Mouse (Mus musculus) kidney, adult 11 months (tissue): ENCODE measurements around the gene Pin4.
A peak's percentile ranks its signal among the peaks of the same experiment; 100 is the strongest.

Experiments
- DNase-seq: peaks from one replicate; pipeline ENCODE4 v3.0.0; 2022

The Pin4 gene

DNA sequence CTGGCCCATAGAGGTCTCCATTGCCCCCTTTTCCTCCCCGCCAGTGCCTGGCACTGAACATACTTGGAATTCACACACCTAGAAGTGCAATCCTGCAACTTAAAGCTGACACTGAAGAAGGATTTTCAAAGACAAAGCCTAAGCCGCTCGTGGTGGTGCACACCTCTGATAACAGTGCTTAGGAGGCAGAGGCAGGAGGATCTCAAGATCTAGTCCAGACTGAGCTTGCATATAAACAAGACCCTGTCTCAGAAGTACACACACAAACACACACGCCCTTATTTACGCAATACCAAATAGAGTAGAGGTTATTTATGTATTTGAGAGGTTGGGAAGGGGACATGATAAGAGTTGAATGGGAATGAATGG is 38.2 kb downstream of the Pin4 start:
- no peak for DNase-seq

- peak; percentile 27 for DNase-seq
These were observed 40.5 kb downstream of the Pin4 start for GRCm38 (mm10) chrX:102159778-102160177.

DNA sequence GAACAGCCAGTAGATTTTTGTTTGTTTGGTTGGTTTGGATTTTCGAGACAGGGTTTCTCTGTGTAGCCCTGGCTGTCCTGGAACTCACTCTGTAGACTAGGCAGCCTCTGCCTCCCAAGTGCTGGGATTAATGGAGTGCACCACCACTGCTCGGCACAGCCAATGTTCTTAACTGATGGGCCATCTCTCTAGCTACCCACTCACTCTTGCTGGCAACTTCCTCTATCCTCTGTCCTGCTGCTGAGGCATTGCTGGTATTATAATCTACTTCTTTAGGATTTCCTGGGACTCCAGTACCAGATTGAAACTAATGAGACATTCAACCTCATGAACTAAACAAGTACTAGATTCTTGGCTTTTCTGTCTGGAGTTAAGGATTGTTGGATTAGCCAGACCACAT is 41.3 kb downstream of the Pin4 start:
- no peak for DNase-seq

DNA sequence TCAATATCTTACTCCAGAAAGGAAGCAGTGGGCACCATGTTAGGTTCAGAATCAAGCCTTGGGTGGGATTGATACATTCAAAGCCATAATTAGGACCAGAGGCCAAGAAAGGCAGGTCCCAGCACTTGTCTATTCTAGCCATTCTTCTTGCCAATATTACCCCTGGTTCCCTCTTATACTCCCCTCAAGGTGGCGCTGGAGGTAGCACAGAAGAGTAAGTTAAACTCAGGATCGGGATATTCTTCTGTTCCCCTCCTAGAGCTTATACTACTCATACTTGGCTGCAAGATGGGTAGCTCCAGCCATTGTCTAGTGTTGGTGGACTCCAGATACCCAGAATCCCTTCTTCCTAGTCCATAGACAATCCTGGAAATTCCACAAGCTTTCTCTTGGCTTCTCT is 43.8 kb downstream of the Pin4 start:
- no peak for DNase-seq

GRCm38 (mm10) chrX:102163529-102163928 is 44.3 kb downstream of the Pin4 start:
- DNase-seq: no peak

GRCm38 (mm10) chrX:102166521-102166920 is 47.3 kb downstream of the Pin4 start:
- no peak for DNase-seq

DNA sequence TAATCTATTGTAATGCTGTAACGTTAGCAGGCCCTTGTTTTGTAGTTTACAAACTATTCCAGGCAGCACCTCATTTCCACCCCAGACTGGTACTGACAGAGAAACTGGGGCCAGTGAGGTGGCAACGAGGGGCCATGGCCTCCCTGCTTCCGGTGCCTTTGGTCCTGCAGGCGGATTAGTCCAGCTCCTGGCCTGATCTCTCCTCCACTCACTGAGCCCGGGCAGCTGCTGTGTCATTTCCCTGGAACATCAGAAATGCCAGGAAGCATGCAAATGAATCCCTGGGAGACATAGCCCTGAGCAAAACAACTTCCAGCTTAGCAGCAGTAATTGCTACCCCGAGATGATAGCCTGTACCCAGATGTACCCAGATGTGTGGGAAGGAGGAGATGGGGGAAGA is 47.7 kb downstream of the Pin4 start:
- no peak for DNase-seq

DNA sequence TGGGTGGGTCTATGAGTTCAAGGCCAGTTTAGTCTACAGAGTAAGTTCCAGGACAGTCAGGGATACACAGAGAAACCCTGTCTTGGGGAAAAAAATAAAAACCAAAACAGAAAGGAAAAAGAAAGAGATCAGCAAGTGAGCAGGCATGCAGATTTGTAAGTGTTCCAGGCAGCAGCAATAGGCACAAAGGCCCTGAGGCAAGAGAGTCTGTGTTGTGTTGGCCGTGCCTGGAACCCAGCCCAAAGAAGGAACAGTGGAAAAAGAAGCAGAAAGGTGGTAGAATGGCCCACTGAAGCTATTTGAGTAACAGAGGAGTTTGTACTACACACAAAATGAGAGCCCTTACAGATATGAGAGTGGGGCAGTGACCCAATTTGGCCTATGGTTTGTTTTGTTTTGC is 50.5 kb downstream of the Pin4 start:
- DNase-seq: no peak

DNA sequence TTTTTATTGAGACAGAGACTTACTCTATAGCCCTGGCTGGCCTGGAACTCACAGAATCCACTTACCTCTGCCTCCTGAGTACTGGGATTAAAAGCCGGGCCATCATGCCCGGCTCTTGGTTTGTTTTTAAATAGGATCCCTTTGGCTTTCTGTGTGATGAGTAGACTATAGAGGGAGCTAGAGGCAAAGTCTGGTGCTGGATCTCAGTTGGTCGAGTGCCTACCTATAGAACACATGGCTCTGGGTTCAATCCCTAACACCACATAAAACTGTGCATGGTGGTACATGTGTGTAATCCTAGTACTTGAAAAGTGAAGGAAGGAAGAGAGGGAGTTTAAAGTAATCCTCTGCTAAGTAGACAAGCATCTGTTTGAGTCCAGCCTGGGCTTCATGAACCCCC is 50.9 kb downstream of the Pin4 start:
- no peak for DNase-seq

- DNase-seq: no peak
These were observed 51.7 kb downstream of the Pin4 start for GRCm38 (mm10) chrX:102170900-102171299.

DNA sequence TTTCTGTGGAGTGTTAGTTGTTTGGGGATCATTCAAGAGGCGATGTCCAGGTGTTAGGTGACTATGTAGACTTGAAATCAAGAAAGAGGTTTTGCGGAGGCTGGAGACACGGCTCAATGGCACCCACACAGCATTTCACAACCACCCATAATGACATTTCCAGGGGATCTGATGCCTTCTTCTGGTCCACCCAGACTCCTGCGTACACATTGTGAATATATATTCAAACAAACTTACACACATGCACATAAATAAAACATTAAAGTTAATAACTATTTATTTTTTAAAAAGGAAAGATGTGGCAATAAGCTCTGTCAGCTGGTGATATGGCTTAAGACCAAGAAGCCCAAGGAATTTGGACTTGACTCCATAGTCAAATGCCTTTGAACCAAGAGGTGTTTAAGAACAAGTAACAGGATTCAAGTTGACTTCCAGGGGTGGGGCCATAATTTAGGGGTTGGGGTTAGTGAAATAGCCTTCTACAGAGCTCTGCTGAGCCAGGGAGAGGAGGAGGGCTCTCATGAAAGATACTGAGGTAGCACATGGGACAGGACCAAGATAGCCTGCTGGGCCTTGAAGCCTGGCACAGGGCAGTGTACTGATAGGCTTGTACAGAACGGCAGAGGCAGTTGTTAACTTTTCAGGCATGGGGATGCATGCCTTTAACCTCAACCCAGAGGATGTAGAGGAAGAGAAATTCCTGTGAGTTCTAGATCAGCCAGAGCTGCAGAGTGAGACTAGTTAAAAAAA is 56.5 kb downstream of the Pin4 start:
- DNase-seq: no peak
